Mouse (Mus musculus) erythroblast, embryonic 14.5 days (primary cell): ENCODE data around the gene Gmppb.

Experiments
- GATA1 ChIP-seq: IDR thresholded peaks from 2 replicates; pipeline ENCODE4 v1.6.1; 2012; ENCODE audit warnings: low read length, inconsistent platforms, mixed read lengths
- TAL1 ChIP-seq: IDR thresholded peaks from 3 replicates; pipeline ENCODE4 v1.6.1; 2012; ENCODE audit warnings: low read length, inconsistent platforms, mixed read lengths

DNA sequence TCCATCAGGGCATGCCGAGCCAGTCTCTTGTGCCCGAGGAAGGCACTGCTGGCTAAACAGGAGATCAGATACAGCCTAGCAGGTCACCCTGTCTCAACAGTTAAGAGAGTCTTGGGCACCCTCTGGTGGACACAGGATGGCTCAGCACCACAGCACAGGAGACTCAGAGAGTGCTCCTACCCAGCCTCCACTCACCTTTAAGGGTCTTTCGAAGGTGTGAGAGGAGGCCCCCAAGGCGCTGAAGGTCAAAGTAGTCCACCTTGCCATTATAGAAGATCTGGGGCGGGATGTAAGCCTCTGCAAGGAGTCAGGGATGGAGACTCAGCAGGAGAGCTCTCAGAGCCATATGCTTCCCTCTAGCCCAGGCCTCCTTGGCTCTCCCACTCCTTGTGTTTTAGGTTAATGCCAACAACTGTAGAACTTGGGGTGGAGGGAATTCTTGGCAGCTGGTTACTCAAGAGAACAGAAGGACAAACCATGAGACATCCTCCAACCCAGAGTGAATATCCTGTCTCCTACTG, 16.5 kb downstream of the Gmppb start:
- no peak for TF ChIP-seq GATA1
- no peak for TF ChIP-seq TAL1
